Mouse (Mus musculus) lung, postnatal 0 days (tissue): ENCODE measurements around the gene Prdx6. TPM values are rescaled to one million over a fixed set of nuclear protein-coding genes. Genes with fewer than 3 reads are reported as not detected.

ENCODE experiments used
- ATAC-seq: fragments of 200-750 bp; cut with Nextera tagmentation; 2 replicates; pipeline ENCODE4 v1.8.0; 2017; ENCODE audit warnings: moderate library complexity
- DNase-seq: peaks from one replicate; pipeline ENCODE4 v3.0.0-alpha.2; 2016; ENCODE audit warnings: low spot score
- H3K27ac ChIP-seq: fragments of 300-500 bp; sonication (generic); 2 replicates; pipeline ENCODE4 v1.5.1; 2014; ENCODE audit warnings: antibody characterized with exemption, mild to moderate bottlenecking, low read length, mixed read lengths
- H3K27me3 ChIP-seq: fragments of 300-500 bp; sonication (generic); replicated peaks from 2 replicates; pipeline ENCODE4 v1.6.1; 2014; ENCODE audit warnings: low read length, mixed read lengths; ENCODE audit not compliant: insufficient read depth
- H3K36me3 ChIP-seq: fragments of 300-500 bp; sonication (generic); 2 replicates; pipeline ENCODE4 v1.6.1; 2014; ENCODE audit warnings: low read length, mixed read lengths; ENCODE audit not compliant: insufficient read depth
- H3K4me1 ChIP-seq: fragments of 300-500 bp; sonication (generic); 2 replicates; pipeline ENCODE4 v1.6.1; 2014; ENCODE audit warnings: antibody characterized with exemption, low read depth, low read length, mixed read lengths; ENCODE audit not compliant: insufficient read depth
- H3K4me2 ChIP-seq: fragments of 300-500 bp; sonication (generic); replicated peaks from 2 replicates; pipeline ENCODE4 v1.6.1; 2014; ENCODE audit warnings: low read depth, mild to moderate bottlenecking, low read length, moderate library complexity, mixed read lengths
- H3K4me3 ChIP-seq: fragments of 300-500 bp; sonication (generic); 2 replicates; pipeline ENCODE4 v1.5.1; 2014; ENCODE audit warnings: low read depth, low read length
- H3K9ac ChIP-seq: fragments of 300-500 bp; sonication (generic); replicated peaks from 2 replicates; pipeline ENCODE4 v1.6.1; 2014; ENCODE audit warnings: low read depth, mild to moderate bottlenecking
- H3K9me3 ChIP-seq: fragments of 300-500 bp; sonication (generic); 2 replicates; pipeline ENCODE4 v1.6.1; 2016; ENCODE audit warnings: low read length, mixed read lengths
- CTCF ChIP-seq: IDR thresholded peaks from 2 replicates; pipeline ENCODE4 v1.5.1; 2016; ENCODE audit warnings: antibody characterized with exemption, mild to moderate bottlenecking
- EP300 ChIP-seq: IDR thresholded peaks from 2 replicates; pipeline ENCODE4 v1.6.1; 2016; ENCODE audit warnings: antibody characterized with exemption, mild to moderate bottlenecking, control low read depth
- WGBS: fragments of 180-500 bp; shearing (Covaris S2); extraction: QIAGEN DNeasy Blood & Tissue Kit; methylation state at CpG from one replicate; pipeline ENCODE4 v1.1.7; 2014; 5-methylcytosine and 5-hydroxymethylcytosine counted together
- polyA plus RNA-seq: library from polyadenylated mRNA; unstranded; fragments of >200 nt; fragmentation: Nextera tagmentation; extraction: Ambion mirVana; gene quantifications from 2 replicates; pipeline ENCODE4 v1.2.1, GENCODE M21; 2015

Prdx6 gene
- polyA plus RNA-seq, 1 experiment from 2014 or later: 1,245 TPM

GRCm38 (mm10) chr1:161247643-161248580, 3.1 kb downstream of the Prdx6 start:
- peaks cover 11% of the 10 kb centered on the region; the same call in 1 of the 2 replicates for H3K36me3 ChIP-seq
- no peaks in the 10 kb centered on the region for H3K27me3 ChIP-seq
- peak overlapping the region; percentile 91 for H3K4me2 ChIP-seq
- H3K27ac ChIP-seq: peak overlapping the region; percentile 96
- H3K9ac ChIP-seq: no peak overlapping the region
- WGBS: 42% methylated on average over 11 of the region's 11 CpGs
- ATAC-seq (peak; percentile 18), DNase-seq (peak; percentile 66)
- H3K9me3 ChIP-seq: no peaks in the 10 kb centered on the region
- TF ChIP-seq CTCF (no peak), EP300 (peak; percentile 81)
- peak overlapping the region; percentile 95 for H3K4me3 ChIP-seq
- peaks cover 15% of the 10 kb centered on the region for H3K4me1 ChIP-seq

DNA sequence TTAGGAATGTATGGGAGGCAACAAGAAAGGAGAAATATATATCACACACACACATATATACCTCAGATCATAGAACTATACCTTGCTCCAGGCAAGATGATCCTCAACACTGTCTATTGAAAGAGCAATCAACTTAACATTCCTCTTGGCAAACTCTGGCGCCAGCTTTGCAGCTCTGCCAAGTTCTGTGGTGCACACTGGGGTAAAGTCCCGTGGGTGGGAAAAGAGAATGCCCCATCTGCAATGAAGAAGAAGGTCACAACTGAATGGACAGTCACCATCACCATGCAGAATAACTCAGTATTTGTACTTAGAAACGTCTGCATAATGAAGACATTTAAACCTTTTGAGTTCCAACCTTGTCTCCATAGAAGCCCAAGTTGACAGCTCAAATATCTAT, 3.8 kb downstream of the Prdx6 start:
- ATAC-seq (no peak), DNase-seq (no peak)
- Histone ChIP-seq H3K4me3 (no peak overlapping the region), H3K4me2 (peak overlapping the region; percentile 91; the same call in 1 of the 2 replicates), H3K9ac (no peak overlapping the region), H3K9me3 (no peaks in the 10 kb centered on the region), H3K27me3 (no peaks in the 10 kb centered on the region), H3K36me3 (peaks cover 17% of the 10 kb centered on the region; the same call in 1 of the 2 replicates), H3K4me1 (peaks cover 15% of the 10 kb centered on the region), H3K27ac (no peak overlapping the region)
- TF ChIP-seq CTCF: no peak
- TF ChIP-seq EP300: no peak
- 66% methylated on average over 3 of the region's 3 CpGs for WGBS

GRCm38 (mm10) chr1:161237750-161238149, 13.3 kb downstream of the Prdx6 start:
- H3K27ac ChIP-seq: no peak overlapping the region
- H3K9ac ChIP-seq: no peak overlapping the region
- H3K36me3 ChIP-seq: peaks cover 22% of the 10 kb centered on the region; the same call in 1 of the 2 replicates
- DNase-seq: no peak
- H3K4me1 ChIP-seq: no peaks in the 10 kb centered on the region
- ATAC-seq: no peak
- no peak overlapping the region for H3K4me3 ChIP-seq
- no peaks in the 10 kb centered on the region for H3K9me3 ChIP-seq
- TF ChIP-seq EP300 (no peak), CTCF (no peak)
- no peaks in the 10 kb centered on the region for H3K27me3 ChIP-seq
- WGBS: over 99% methylated on average over 4 of the region's 4 CpGs
- H3K4me2 ChIP-seq: no peak overlapping the region

DNA sequence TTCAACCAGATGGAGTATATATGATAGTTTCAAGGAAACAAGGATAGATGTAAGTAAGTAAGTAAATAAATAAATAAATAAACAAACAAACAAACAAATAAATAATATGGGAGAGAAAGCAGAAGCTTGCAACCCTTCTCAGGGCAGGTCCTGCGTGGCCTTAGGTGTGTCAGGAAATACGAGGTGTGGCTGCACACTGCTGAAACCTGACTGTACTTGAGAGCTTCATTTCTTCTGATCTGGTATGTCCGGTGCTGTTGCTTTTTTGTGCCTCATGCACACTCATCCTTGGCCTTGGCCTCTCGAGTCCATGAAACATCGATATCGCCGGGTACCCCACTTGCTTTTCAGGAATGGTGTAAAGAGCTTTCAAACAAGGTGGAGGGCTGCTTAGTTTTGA, 13.7 kb downstream of the Prdx6 start:
- no peaks in the 10 kb centered on the region for H3K9me3 ChIP-seq
- no peaks in the 10 kb centered on the region for H3K4me1 ChIP-seq
- DNase-seq (no peak), ATAC-seq (no peak)
- H3K4me2 ChIP-seq: no peak overlapping the region
- no peaks in the 10 kb centered on the region for H3K27me3 ChIP-seq
- peaks cover 18% of the 10 kb centered on the region; the same call in 1 of the 2 replicates for H3K36me3 ChIP-seq
- no peak overlapping the region for H3K4me3 ChIP-seq
- 89% methylated on average over 7 of the region's 7 CpGs for WGBS
- TF ChIP-seq CTCF: no peak
- TF ChIP-seq EP300: no peak
- no peak overlapping the region for H3K27ac ChIP-seq
- no peak overlapping the region for H3K9ac ChIP-seq

- no peak overlapping the region for H3K27ac ChIP-seq
- no peaks in the 10 kb centered on the region for H3K27me3 ChIP-seq
- H3K4me2 ChIP-seq: 0 out of 2 replicates have a peak overlapping the region, but pooled peaks have one; percentile 6
- no peaks in the 10 kb centered on the region for H3K36me3 ChIP-seq
- TF ChIP-seq EP300 (no peak), CTCF (no peak)
- no peaks in the 10 kb centered on the region for H3K9me3 ChIP-seq
- DNase-seq (peak; percentile 48), ATAC-seq (no peak; the same call in 1 of the 2 replicates)
- WGBS: 57% methylated on average over 13 of the region's 13 CpGs
- no peak overlapping the region for H3K9ac ChIP-seq
- no peaks in the 10 kb centered on the region for H3K4me1 ChIP-seq
- no peak overlapping the region for H3K4me3 ChIP-seq
These were observed 17.7 kb downstream of the Prdx6 start for GRCm38 (mm10) chr1:161233226-161233839.

DNA sequence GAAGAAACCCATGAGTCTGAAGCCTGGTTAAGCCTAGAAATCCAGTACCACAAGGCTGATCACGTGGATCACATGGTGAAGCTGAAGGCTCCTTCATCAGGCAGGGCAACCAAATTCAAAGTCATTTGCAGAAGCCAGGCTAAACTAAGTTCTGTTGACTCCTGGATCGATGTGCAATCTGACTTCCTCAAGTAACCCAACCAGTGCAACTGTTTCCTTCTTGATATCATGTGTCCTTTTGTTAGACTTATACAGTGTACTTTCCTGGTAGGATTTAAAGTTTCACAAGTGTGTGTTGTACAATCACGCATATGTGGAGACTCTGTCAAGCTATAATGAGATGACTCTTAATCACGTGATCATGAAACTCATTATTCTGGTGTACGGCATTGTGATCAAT, 18.8 kb downstream of the Prdx6 start:
- TF ChIP-seq CTCF: no peak
- TF ChIP-seq EP300: no peak
- no peaks in the 10 kb centered on the region for H3K4me1 ChIP-seq
- H3K27me3 ChIP-seq: no peaks in the 10 kb centered on the region
- H3K4me2 ChIP-seq: no peak overlapping the region
- no peak overlapping the region for H3K9ac ChIP-seq
- H3K27ac ChIP-seq: no peak overlapping the region
- H3K4me3 ChIP-seq: no peak overlapping the region
- no peak for ATAC-seq
- no peaks in the 10 kb centered on the region for H3K9me3 ChIP-seq
- no peak for DNase-seq
- whole genome bisulfite sequencing: 86% methylated on average over 5 of the region's 5 CpGs
- H3K36me3 ChIP-seq: no peaks in the 10 kb centered on the region
